Mouse (Mus musculus) macrophage (primary cell): ENCODE measurements around the gene Gm36028. TPM values are rescaled to one million over a fixed set of nuclear protein-coding genes. Genes with fewer than 3 reads are reported as not detected.

Experiments used
- H3K27ac ChIP-seq: fragments of 350-480 bp; formaldehyde crosslinking; 2 replicates; pipeline ENCODE4 v1.9.0; 2021
- H3K36me3 ChIP-seq: fragments of 350-480 bp; formaldehyde crosslinking; 2 replicates; pipeline ENCODE4 v1.9.0; 2021; ENCODE audit errors: inconsistent target
- H3K4me3 ChIP-seq: fragments of 350-480 bp; formaldehyde crosslinking; 2 replicates; pipeline ENCODE4 v1.9.0; 2021; ENCODE audit errors: inconsistent target
- H3K79me2 ChIP-seq: fragments of 350-480 bp; formaldehyde crosslinking; 2 replicates; pipeline ENCODE4 v1.9.0; 2021; ENCODE audit errors: inconsistent target
- WGBS: methylation state at CpG from one replicate; pipeline ENCODE4 v1.1.7; 2026; ENCODE audit warnings: inconsistent platforms; ENCODE audit not compliant: missing documents; 5-methylcytosine and 5-hydroxymethylcytosine counted together
- polyA plus RNA-seq: library from polyadenylated mRNA; stranded (reverse); fragments of 250-400 nt; gene quantifications from 3 replicates; pipeline ENCODE4 v1.2.4, GENCODE M21; 2018; ENCODE audit warnings: inconsistent platforms

Gene Gm36028
- polyA plus RNA-seq, 1 experiment from 2014 or later, result not detected

DNA sequence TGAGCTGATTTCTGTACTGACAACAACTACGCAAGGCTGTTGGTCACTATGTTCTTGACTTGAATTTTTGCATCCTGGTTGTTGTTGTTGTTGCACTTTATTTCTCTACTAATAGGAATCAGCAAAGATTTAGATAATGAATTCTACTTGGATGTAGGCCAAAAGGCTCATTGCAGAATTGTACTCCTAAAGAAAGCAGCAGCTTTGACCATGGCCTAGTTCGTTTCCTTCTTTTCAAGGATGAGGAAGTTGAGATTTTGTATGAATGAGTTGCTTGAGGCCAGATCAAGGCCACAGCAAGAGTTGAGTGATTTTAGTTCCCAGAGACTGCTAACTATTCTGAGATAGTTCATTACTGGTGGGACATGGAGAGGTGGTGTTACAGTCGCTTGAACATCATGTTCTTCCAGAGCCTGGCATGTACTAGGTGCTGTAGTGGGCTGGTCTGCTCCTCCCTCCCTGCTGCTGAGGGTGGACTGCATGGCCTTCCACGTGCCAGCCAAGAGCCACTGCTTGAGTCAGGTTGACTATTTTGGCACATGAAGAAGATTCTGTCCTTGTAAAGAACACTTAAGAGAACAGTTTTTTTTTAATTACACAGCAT, 10.3 kb upstream of the Gm36028 start:
- H3K4me3 ChIP-seq, result no peak overlapping the region
- 39% methylated on average over 4 of the region's 4 CpGs for WGBS
- peaks cover 74% of the 10 kb centered on the region for H3K79me2 ChIP-seq
- no peaks in the 10 kb centered on the region for H3K36me3 ChIP-seq
- H3K27ac ChIP-seq, result no peak overlapping the region

DNA sequence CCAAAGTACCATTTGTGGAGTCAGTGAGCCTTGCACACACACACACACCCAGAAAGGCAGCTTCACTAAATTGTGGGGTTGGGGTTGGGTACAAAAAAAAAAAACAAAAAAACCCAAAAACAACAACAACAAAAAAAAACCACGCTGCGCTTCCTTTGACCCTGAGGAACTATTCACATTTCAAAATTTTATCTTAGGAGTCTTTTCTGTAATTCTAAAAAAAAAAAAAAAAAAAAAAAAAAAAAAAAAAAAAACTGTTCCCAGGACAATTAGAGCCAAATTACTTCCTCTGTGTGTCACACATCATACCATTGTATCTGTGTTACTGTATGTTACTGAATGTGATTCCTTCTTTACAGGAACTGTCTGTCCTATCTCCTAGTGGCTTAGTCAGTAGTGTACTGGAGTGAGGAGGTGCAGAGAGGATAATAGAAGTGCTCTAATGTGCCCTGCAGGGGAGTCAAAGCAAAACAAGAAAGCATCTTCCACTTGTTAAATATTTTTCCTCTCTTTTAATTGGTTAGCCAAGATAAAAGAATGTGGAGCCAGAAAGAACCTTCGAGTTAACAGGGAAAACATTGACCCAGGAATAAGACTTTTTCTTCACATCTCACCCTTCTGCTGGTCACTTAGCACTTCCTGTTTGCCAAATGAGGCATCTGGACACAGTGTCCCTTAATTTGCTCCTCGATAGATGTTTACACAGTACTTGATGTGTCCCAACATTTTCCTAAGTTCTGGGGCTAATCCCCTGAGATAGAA, 8.7 kb upstream of the Gm36028 start:
- H3K79me2 ChIP-seq, result peaks cover 59% of the 10 kb centered on the region
- H3K36me3 ChIP-seq, result no peaks in the 10 kb centered on the region
- peak overlapping the region; percentile 77 for H3K4me3 ChIP-seq
- WGBS, result 26% methylated on average over 2 of the region's 4 CpGs
- H3K27ac ChIP-seq, result peak overlapping the region; percentile 61

DNA sequence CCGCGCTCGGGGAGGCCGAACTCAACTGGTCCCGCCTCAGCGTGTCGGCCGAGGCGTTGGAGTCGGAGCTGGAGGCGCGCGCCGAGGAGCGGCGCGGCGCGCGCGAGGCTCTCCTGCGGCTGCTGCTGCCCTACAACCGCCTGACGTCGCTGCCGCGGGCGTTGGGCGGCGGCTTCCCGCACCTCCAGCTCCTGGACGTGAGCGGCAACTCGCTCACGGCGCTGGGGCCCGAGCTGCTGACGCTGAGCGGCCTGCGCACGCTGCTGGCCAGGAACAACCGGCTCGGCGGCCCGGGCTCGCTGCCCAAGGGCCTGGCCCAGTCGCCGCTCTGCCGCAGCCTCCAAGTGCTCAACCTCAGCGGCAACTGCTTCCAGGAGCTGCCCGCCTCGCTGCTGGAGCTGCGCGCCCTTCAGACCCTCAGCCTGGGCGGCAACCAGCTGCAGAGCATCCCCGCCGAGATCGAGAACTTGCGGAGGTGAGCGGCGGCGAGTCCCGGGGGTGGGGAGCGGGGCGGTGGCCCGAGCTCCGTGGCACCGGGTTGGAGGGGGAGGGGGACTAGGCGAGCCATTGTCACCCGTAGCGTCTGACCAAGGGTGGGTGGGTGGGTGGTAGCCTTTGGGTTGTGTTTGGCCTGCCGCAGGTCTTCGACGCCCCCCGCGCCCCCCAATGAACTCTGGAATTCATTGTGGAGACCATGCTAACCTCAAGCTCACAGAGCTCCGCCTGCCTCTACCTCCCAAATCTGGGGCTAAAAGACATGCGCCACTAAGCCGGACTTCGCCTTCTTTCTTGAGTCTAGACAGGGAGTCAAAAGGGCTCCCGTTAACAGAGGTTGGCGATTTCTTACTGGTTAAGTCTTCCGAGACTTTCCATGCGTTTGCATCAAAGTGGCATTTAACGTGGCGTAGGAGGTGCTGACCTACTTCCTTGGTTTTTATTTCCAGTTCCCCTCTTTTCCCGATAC, 7.8 kb upstream of the Gm36028 start:
- peak overlapping the region; percentile 77 for H3K4me3 ChIP-seq
- no peaks in the 10 kb centered on the region for H3K36me3 ChIP-seq
- WGBS, result under 1% methylated on average over 72 of the region's 87 CpGs
- H3K27ac ChIP-seq, result peak overlapping the region; percentile 61
- H3K79me2 ChIP-seq, result peaks cover 50% of the 10 kb centered on the region

DNA sequence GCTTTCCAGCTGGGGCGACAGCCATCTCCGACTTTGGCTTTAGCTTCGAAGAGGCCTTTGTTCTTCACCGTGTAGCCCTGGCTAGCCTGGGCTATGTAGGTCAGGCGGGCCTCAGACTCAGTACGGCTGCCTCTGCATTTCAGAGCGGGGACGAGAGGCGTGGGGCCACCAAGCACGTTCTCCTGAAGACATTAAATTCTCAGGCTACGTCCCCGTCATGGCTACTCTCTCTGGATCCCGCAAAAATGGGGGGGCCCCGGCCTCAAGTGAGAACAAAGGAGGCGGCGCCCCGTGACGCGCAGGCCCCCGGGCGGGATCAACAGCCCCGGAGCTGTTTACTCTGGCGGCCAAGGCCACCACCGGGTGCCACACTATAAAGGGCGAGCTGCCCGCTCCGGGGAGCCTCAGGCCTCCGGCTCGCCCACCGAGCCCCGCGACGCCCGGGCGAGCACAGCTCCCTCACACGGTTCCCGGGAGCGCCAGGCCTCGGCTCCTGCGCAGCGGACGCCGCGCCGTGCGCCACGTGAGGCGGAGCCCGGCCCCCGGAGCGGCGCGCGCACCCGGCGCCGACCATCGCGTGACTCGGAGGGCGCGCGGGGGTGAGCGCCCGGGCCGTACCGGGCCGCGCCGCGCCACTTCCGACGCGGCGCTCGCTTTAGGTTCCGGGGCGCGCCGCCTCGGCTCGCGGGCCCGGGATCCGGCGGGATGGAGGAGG, 7.0 kb upstream of the Gm36028 start, which contains the start of gene Lrrc58:
Gene Lrrc58, plus strand, starts transcription at position 599 of the 715 bp plus-strand sequence.
- Histone ChIP-seq H3K27ac (peak within 1 kb of the TSS; percentile 61), H3K79me2 (peaks cover 42% of the 10 kb centered on the region), H3K36me3 (no peaks in the 10 kb centered on the region), H3K4me3 (peak within 1 kb of the TSS; percentile 77)
- WGBS, result 4% methylated on average over 80 of the region's 86 CpGs

DNA sequence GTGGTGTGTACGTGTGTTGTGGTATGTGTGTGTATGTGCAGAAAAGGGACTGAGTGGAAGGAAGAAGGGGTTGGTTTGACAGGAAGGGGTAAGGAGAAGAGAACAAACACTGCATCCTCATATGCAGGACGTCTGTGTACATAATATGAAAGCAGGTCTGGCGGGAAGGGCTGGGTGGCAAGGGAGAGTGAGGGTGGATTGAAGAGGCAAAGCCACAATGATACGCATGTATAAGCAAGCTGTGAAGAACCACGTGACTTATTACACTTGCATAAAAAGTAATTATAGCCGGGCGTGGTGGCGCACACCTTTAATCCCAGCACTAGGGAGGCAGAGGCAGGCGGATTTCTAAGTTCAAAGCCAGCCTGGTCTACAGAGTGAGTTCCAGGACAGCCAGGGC, 4.9 kb upstream of the Gm36028 start:
- no peaks in the 10 kb centered on the region for H3K36me3 ChIP-seq
- no peak overlapping the region for H3K27ac ChIP-seq
- H3K79me2 ChIP-seq, result peaks cover 21% of the 10 kb centered on the region
- 87% methylated on average over 9 of the region's 9 CpGs for whole genome bisulfite sequencing
- no peak overlapping the region for H3K4me3 ChIP-seq

DNA sequence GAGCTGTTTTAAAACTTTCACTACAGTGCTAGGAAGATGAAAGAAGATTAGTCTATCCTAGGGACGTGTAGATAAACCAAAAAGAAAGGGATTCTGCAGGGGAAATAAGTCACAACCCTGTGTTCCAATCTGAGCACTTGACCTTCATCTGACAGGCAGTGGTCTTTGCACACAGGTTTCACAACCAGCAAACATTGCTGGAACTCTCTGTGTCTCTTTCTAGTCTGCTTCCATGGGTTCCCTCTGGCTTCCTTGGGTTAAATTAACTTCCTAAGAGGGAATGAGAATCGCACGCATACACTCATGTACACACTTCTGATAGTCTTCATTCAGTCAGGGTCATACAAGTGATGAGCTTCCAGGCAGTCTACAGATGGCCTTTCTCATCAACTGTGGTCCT, 2.9 kb upstream of the Gm36028 start:
- peaks cover under 1% of the 10 kb centered on the region; the same call in 1 of the 2 replicates for H3K79me2 ChIP-seq
- 76% methylated on average over 3 of the region's 3 CpGs for WGBS
- H3K4me3 ChIP-seq, result no peak overlapping the region
- H3K36me3 ChIP-seq, result no peaks in the 10 kb centered on the region
- no peak overlapping the region for H3K27ac ChIP-seq

DNA sequence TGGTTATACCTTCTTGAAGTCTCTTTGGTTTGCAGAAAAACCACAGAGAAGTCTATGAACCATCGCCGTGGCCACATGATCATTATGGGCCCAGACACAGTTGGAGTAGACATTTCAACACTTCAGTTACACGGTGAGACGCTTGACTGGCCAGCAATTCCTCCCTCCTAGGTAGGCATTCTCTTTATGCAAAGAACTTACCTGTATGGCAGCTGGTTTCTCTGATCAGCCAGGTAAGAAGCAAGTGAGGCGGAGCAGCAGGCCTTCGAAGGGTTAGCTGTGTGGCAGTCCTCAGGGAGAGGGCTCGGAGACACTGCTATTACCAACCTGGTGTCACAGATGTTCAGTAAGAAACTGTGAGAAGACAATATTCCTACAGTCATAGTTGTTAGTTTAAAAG, 733 bp downstream of the Gm36028 start:
- H3K36me3 ChIP-seq, result no peaks in the 10 kb centered on the region
- no peaks in the 10 kb centered on the region for H3K79me2 ChIP-seq
- WGBS, result 69% methylated on average over 7 of the region's 7 CpGs
- no peak overlapping the region for H3K4me3 ChIP-seq
- no peak overlapping the region for H3K27ac ChIP-seq

DNA sequence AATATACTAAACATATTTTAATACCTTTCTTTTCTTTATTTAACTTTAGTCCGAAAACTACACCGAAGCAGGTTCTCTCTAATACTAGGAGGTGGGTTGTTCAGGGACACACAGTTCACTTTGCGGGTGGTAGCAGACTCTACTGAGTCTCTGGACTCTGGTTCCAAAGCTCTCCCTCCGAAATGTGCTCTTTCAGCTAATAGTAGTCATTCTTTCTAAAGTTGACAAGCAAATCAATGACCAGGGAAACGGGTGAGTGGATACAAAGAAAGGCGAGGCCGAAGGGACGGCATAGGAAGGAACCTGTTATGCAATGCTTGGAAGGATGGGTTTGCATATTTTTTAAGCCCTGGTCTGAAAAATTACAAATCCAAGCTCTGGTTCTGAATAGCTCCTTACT, 3.5 kb downstream of the Gm36028 start:
- Histone ChIP-seq H3K79me2 (no peaks in the 10 kb centered on the region), H3K36me3 (no peaks in the 10 kb centered on the region), H3K27ac (no peak overlapping the region), H3K4me3 (no peak overlapping the region)
- 63% methylated on average over 8 of the region's 8 CpGs for WGBS

DNA sequence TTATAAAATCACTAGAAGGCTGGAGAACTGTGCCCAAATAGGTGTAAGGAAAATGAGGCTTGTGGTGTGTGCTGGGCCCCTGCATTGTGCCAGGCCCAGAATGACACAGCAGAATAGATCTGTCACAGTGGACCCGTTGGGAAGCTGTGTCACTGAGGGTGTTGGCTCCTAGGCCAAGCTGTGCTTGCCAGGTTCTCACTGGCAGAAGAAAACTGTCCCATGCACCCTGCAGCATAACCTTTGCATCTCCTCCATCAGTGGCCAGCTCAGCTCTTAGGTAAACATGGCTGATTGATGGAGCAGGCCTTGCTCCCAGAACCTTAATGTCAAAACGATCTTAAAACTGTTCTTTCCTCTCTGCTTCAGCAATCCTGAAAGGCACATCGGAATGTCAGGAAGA, 4.6 kb downstream of the Gm36028 start:
- 54% methylated on average over 3 of the region's 3 CpGs for WGBS
- Histone ChIP-seq H3K36me3 (no peaks in the 10 kb centered on the region), H3K79me2 (no peaks in the 10 kb centered on the region), H3K4me3 (no peak overlapping the region), H3K27ac (no peak overlapping the region)

DNA sequence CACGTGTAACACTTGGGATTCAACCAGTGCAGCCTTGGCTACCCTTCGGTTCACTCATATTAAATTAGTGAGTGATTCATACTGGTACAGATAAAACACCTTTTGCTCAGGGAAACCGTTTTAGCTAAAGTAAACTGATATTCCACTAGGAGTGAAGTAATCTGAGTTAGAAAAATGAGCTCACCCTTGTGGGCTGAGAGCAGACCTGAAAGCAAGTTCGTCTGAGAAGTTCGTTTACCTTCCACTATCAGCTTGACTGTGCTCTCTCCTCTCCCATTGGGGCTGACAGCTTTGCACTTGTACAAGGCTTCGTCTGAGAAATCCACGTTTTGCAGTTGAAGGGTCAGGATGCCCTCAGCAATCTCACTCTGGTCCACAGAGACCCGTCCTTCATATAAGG, 5.4 kb downstream of the Gm36028 start:
- H3K79me2 ChIP-seq, result no peaks in the 10 kb centered on the region
- 87% methylated on average over 8 of the region's 8 CpGs for WGBS
- no peaks in the 10 kb centered on the region for H3K36me3 ChIP-seq
- H3K27ac ChIP-seq, result no peak overlapping the region
- H3K4me3 ChIP-seq, result no peak overlapping the region

DNA sequence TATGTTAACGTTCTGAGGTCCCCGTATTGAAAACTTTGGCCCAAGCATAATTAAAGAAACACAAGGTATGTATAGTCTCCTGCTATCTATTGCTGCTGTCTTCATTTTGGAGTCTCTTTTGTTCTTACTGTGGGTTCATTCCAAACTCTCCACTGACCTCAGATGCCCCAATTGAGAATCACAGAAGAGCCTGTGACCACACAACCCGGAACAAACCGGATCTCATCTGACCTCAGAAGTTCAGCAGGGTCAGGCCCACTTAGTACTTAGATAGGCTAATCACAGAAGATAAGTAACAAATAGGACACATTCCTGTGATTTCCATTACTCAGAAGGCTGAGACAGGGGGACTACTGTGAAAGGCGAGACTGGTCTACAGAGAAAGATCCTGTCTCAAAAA, 6.4 kb downstream of the Gm36028 start:
- WGBS, result 51% methylated on average over 5 of the region's 5 CpGs
- H3K27ac ChIP-seq, result no peak overlapping the region

DNA sequence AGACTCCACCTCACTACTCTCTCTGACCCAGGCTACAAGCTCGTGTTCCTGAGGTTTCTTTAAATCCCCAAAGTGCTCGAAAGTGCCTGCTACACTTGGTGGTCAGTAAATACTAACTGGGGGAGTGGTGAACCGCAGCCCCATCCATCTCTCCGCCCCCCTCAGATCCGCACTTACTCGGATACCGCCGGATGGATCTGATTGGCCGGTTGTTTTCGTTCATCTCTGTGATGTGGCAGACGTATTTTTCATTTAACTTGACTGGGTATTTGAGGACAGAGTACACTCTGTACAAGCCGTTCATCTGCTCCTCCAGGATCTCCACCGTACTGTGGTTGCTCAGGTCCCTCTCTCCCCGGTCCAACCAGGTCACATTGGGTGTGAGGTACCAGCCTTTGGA, 6.9 kb downstream of the Gm36028 start:
- H3K4me3 ChIP-seq, result no peak overlapping the region
- 78% methylated on average over 14 of the region's 14 CpGs for WGBS
- no peak overlapping the region for H3K27ac ChIP-seq
- no peaks in the 10 kb centered on the region for H3K79me2 ChIP-seq
- H3K36me3 ChIP-seq, result no peaks in the 10 kb centered on the region

More for the DNA sequence above, 6.4 kb downstream of the Gm36028 start:
- H3K79me2 ChIP-seq, result no peaks in the 10 kb centered on the region
- no peaks in the 10 kb centered on the region for H3K36me3 ChIP-seq
- no peak overlapping the region for H3K4me3 ChIP-seq

DNA sequence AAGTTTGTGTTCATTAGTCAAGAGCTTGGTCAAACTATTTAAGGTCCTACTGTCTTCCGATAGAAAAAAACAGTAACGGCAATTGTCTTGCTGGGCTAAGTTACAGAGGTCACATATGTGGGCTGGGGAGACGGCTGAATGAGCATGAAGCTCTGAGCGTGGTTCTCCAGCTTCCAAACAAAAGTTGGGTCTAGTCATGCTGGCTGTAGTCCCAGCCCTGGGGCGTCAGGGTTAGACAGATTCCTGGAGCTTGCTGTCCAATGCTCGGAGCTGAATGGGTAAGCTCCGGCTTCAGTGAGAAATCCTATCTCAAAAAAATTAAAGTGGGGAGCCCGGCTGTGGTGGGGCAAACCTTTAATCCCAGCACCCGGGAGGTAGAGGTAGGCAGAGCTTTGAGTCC, 7.7 kb downstream of the Gm36028 start:
- H3K36me3 ChIP-seq, result no peaks in the 10 kb centered on the region
- no peak overlapping the region for H3K4me3 ChIP-seq
- 92% methylated on average over 9 of the region's 9 CpGs for WGBS
- H3K27ac ChIP-seq, result no peak overlapping the region
- H3K79me2 ChIP-seq, result no peaks in the 10 kb centered on the region

DNA sequence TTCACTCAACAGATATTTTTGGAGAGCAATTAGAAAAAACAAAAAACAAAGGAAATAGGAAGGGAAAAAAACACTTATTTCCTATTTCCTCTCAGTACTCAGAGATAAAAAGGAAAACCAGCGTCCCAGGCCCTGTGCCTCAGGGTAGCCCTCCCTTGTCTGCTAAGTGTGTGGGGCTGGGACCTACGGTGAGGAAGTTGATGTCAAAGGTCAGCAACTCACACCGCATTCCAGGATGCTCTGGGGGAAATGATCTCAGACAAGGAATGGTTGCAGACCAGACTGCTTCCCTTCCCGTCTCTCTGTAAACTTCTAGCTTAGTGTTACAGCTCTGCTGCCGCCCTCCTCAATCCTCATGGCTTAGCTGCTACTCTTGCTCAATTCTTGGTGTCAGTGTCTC, 9.6 kb downstream of the Gm36028 start:
- 66% methylated on average over 5 of the region's 5 CpGs for WGBS
- Histone ChIP-seq H3K27ac (no peak overlapping the region), H3K4me3 (no peak overlapping the region), H3K79me2 (no peaks in the 10 kb centered on the region), H3K36me3 (no peaks in the 10 kb centered on the region)
